ENCODE assay signal across 32 mouse cellular contexts in genomic region chr3:97047757-97048156, GRCm38 (mm10).
"Had no signal": no experiment of that assay in that cellular context is flagged by ENCODE, and none has a peak within 500 bp of the region (broad histone marks: within the 10 kb centered on the region; RNA-seq: fewer than 3 reads in every experiment).

No protein-coding gene starts in this region.

- H3K9me3 ChIP-seq: heart, embryonic 10.5 days; heart, embryonic 13.5 days; heart, embryonic 15.5 days; hindbrain, embryonic 12.5 days; hindbrain, embryonic 13.5 days; hindbrain, embryonic 15.5 days; intestine, embryonic 15.5 days; kidney, embryonic 15.5 days had no signal

- DNase-seq: heart, postnatal 10 days; heart, postnatal 14 days; heart, postnatal 36 days; kidney, adult 11 months; kidney, adult 18-20 months; kidney, adult 2 months; kidney, adult 8-10 months; kidney, adult 9 months; kidney, postnatal 10 days; kidney, postnatal 14 days; kidney, postnatal 25 days; layer of hippocampus, adult 9-11 months; layer of hippocampus, postnatal 36 days had no signal

- H3K27ac ChIP-seq: heart, embryonic 10.5 days; heart, embryonic 13.5 days; heart, embryonic 15.5 days; hindbrain, embryonic 10.5 days; hindbrain, embryonic 12.5 days; hindbrain, embryonic 13.5 days; hindbrain, embryonic 14.5 days; hindbrain, embryonic 15.5 days; hindbrain, postnatal 0 days; intestine, embryonic 15.5 days; kidney, embryonic 15.5 days; kidney, postnatal 0 days; layer of hippocampus, adult 2 months had no signal

- H3K27me3 ChIP-seq: heart, embryonic 12.5 days; heart, embryonic 15.5 days; hindbrain, embryonic 12.5 days; hindbrain, embryonic 13.5 days; hindbrain, embryonic 15.5 days; intestine, embryonic 15.5 days; kidney, embryonic 15.5 days had no signal

- ATAC-seq: hindbrain, embryonic 16.5 days; hindbrain, postnatal 0 days; inflammation-experienced regulatory T-cells, adult 6 months; intestine, embryonic 15.5 days; intestine, embryonic 16.5 days; intestine, postnatal 0 days had no signal

- H3K4me2 ChIP-seq: heart, embryonic 11.5 days; heart, embryonic 12.5 days; heart, embryonic 13.5 days; heart, embryonic 15.5 days; hindbrain, embryonic 12.5 days; hindbrain, embryonic 13.5 days; hindbrain, embryonic 14.5 days; hindbrain, embryonic 15.5 days; intestine, embryonic 15.5 days; kidney, embryonic 15.5 days had no signal

- H3K4me1 ChIP-seq: hindbrain, embryonic 15.5 days had no signal

- H3K36me3 ChIP-seq: hindbrain, embryonic 10.5 days; hindbrain, embryonic 12.5 days; hindbrain, embryonic 13.5 days; hindbrain, embryonic 15.5 days; intestine, embryonic 15.5 days; kidney, embryonic 15.5 days had no signal

- H3K9ac ChIP-seq: heart, embryonic 12.5 days; heart, embryonic 13.5 days; heart, embryonic 15.5 days; hindbrain, embryonic 12.5 days; hindbrain, embryonic 13.5 days; hindbrain, embryonic 14.5 days; hindbrain, embryonic 15.5 days; intestine, embryonic 15.5 days; kidney, embryonic 15.5 days had no signal

- H3K4me3 ChIP-seq: heart, embryonic 10.5 days; heart, embryonic 12.5 days; heart, embryonic 13.5 days; heart, embryonic 15.5 days; hindbrain, embryonic 10.5 days; hindbrain, embryonic 12.5 days; hindbrain, embryonic 13.5 days; hindbrain, embryonic 15.5 days; intestine, embryonic 15.5 days; kidney, embryonic 15.5 days; layer of hippocampus, adult 2 months had no signal
